Mouse (Mus musculus) E14TG2a.4 (cell line): ENCODE measurements at regions not wholly inside any gene's neighbourhood (a gene's known extent, or its start where the extent isn't known, plus 50 kb on each side); places are given as distances from the start of the nearest gene placed in this dataset.

Experiments
- H3K27me3 ChIP-seq: 2 replicates; pipeline ENCODE4 v1.6.1; 2014; ENCODE audit warnings: low read length, control low read depth; ENCODE audit not compliant: insufficient read depth
- H3K36me3 ChIP-seq: 2 replicates; pipeline ENCODE4 v1.6.1; 2014; ENCODE audit warnings: low read length, control low read depth; ENCODE audit not compliant: insufficient read depth
- H3K4me1 ChIP-seq: replicated peaks from 2 replicates; pipeline ENCODE4 v1.6.1; 2014; ENCODE audit warnings: low read depth, low read length, control low read depth
- H3K4me3 ChIP-seq: replicated peaks from 2 replicates; pipeline ENCODE4 v1.5.1; 2014; ENCODE audit warnings: mild to moderate bottlenecking, low read length
- H3K9me3 ChIP-seq: 2 replicates; pipeline ENCODE4 v1.6.1; 2014; ENCODE audit warnings: low read length, control low read depth
- CTCF ChIP-seq: conservative IDR thresholded peaks from 2 replicates; pipeline ENCODE4 v1.5.1; 2014; ENCODE audit warnings: low read length
- NANOG ChIP-seq: IDR thresholded peaks from 2 replicates; pipeline ENCODE4 v1.6.1; 2014; ENCODE audit warnings: borderline replicate concordance, low read length, mixed read lengths
- POU5F1 ChIP-seq: IDR thresholded peaks from 2 replicates; pipeline ENCODE4 v1.6.1; 2014; ENCODE audit warnings: low read length, borderline replicate concordance

DNA sequence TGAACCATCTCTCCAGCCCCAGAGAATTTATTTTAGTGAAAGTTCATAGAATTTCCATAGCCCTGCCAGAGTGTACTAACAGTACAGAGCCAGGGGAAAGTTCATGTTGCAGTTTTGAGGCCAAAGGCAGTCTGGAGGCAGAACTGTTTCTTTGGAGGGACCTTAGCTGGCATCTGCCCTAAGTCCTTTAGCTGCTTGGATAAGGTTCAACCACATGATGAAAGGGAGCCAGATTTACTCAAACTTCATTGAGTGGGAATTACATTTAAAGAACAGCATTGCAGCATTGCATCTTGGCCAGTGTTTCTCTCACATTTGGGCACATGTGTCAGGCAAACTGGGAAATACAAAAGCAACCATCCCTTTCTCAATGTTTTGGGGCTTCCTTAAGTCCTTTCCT lies 584.3 kb upstream of the Lcorl start:
- Histone ChIP-seq H3K9me3 (no peaks in the 10 kb centered on the region), H3K4me1 (no peaks in the 10 kb centered on the region), H3K36me3 (no peaks in the 10 kb centered on the region), H3K27me3 (peaks cover 3% of the 10 kb centered on the region; the same call in 1 of the 2 replicates), H3K4me3 (no peak overlapping the region)
- TF ChIP-seq CTCF (no peak), NANOG (no peak), POU5F1 (no peak)

DNA sequence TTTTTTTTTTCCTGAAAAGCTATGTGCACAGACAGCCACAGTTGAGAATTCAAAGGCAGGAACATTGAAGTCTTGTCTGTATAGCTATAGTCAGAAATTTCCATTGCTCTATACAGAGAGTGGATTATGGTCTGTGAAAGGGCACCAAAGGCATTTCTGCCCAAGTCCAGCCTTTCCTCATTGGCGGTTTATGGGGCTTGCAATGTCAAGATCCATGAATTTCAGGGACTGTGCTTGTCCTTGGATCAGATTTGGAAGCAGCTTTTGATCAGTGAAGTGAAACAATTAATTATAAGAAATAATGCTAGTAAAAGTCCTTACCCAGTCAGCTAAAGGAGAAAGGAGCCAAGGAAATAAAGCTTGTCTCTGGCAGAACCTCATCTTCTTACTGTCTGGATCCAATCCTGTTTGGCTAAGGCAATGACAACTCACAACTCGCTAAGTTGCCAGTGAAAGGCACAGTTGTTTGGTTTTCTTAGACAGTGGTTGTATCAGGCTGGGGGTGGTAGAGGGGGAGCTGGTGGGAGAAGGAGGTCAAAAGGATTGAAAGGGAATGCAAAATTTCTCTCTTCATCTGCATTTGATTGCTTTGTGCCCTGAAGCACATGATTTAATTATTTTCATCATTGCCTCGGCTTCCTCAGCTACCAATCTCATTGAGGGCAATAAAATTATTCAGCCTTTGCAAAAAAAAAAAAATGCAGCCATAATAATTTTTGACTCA lies 574.4 kb upstream of the Lcorl start:
- no peaks in the 10 kb centered on the region for H3K36me3 ChIP-seq
- no peak for TF ChIP-seq POU5F1
- TF ChIP-seq NANOG = no peak
- TF ChIP-seq CTCF = no peak
- no peaks in the 10 kb centered on the region for H3K4me1 ChIP-seq

DNA sequence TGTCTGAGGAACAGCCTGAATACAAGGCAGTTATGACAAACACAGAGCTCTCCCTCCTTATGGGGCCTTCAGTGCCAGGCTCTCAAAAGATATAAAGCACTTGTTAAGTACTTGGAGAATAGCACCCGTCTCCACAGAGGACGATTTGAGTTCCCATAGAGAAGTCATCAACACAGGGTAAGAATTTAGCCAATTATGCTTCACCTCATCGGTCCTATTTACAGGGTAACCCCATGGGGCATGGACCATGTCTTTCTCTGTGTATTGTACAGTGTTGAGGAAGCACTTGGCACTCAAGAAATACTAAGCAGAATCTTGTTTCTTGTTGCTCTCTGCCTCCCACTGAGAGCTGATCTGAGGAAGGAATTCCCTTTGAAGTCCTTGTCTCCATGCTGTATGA lies 565.3 kb upstream of the Lcorl start:
- Histone ChIP-seq H3K4me1 (no peaks in the 10 kb centered on the region), H3K4me3 (no peak overlapping the region), H3K9me3 (no peaks in the 10 kb centered on the region), H3K27me3 (no peaks in the 10 kb centered on the region), H3K36me3 (no peaks in the 10 kb centered on the region)
- TF ChIP-seq CTCF (no peak), NANOG (no peak), POU5F1 (no peak)

More for the DNA sequence above, 574.4 kb upstream of the Lcorl start:
- H3K9me3 ChIP-seq = no peaks in the 10 kb centered on the region
- no peaks in the 10 kb centered on the region for H3K27me3 ChIP-seq
- no peak overlapping the region for H3K4me3 ChIP-seq

DNA sequence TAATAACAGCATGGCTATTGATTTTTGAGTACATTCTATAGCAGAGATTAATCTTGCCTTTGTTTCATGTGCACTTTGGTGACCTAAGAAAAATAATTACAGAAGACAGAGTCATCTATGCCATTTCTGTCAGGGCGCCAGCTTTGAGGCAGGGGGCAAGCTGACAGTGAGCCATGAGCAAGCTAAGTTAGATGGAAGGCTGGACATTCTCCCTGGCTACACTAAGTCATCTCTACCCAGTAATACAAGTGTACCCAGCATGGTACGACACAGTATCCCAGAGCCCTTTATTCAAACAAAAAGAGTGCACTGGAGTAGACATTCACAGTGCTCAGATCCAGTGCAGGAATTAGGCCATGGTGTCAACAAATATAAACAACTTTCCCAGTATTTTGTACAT lies 549.6 kb upstream of the Lcorl start:
- Histone ChIP-seq H3K9me3 (0 out of 2 replicates have a peak, but pooled peaks cover under 1% of the 10 kb centered on the region), H3K4me1 (no peaks in the 10 kb centered on the region), H3K4me3 (no peak overlapping the region), H3K27me3 (no peaks in the 10 kb centered on the region), H3K36me3 (no peaks in the 10 kb centered on the region)
- TF ChIP-seq CTCF = no peak

DNA sequence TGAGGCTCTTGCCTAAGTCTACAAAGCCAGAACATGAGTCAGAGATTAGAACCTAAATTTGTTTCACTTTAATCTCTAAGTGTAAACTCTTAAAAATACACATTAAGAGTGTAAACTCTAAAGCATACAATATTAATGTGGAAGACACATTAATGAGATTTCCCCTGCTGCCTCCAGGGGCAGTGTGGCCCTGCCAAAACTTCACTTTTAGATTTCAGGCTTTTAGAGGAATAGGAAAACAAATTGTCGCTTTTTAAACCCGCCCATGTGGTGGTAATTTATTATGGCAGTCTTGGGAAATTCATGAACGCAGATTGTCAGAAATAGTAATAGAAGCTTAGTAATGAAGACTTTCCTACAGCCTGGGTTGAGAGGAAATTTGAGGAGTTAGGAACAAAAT lies 549.0 kb upstream of the Lcorl start:
- TF ChIP-seq CTCF (0 out of 2 replicates have a peak, but pooled peaks have one; percentile 4), POU5F1 (no peak)
- Histone ChIP-seq H3K4me1 (no peaks in the 10 kb centered on the region), H3K9me3 (peaks cover 6% of the 10 kb centered on the region; the same call in 1 of the 2 replicates), H3K27me3 (no peaks in the 10 kb centered on the region), H3K36me3 (no peaks in the 10 kb centered on the region), H3K4me3 (no peak overlapping the region)

GRCm38 (mm10) chr5:46386591-46386990 lies 529.2 kb upstream of the Lcorl start:
- Histone ChIP-seq H3K36me3 (no peaks in the 10 kb centered on the region), H3K4me3 (no peak overlapping the region), H3K9me3 (no peaks in the 10 kb centered on the region), H3K27me3 (no peaks in the 10 kb centered on the region), H3K4me1 (no peaks in the 10 kb centered on the region)
- no peak for TF ChIP-seq POU5F1
- TF ChIP-seq CTCF = no peak
- TF ChIP-seq NANOG = no peak

- Histone ChIP-seq H3K4me3 (no peak overlapping the region), H3K36me3 (no peaks in the 10 kb centered on the region), H3K27me3 (no peaks in the 10 kb centered on the region), H3K4me1 (no peaks in the 10 kb centered on the region), H3K9me3 (no peaks in the 10 kb centered on the region)
- TF ChIP-seq CTCF = no peak
These were observed 509.9 kb upstream of the Lcorl start for GRCm38 (mm10) chr5:46367328-46367727.

GRCm38 (mm10) chr5:46363661-46364060 lies 506.2 kb upstream of the Lcorl start:
- H3K36me3 ChIP-seq = no peaks in the 10 kb centered on the region
- H3K27me3 ChIP-seq = no peaks in the 10 kb centered on the region
- no peaks in the 10 kb centered on the region for H3K4me1 ChIP-seq
- TF ChIP-seq NANOG (no peak), CTCF (no peak), POU5F1 (no peak)
- no peaks in the 10 kb centered on the region for H3K9me3 ChIP-seq
- H3K4me3 ChIP-seq = no peak overlapping the region

GRCm38 (mm10) chr5:46361637-46362036 lies 504.2 kb upstream of the Lcorl start:
- no peaks in the 10 kb centered on the region for H3K27me3 ChIP-seq
- no peaks in the 10 kb centered on the region for H3K36me3 ChIP-seq
- no peaks in the 10 kb centered on the region for H3K4me1 ChIP-seq
- no peak for TF ChIP-seq CTCF
- no peak for TF ChIP-seq POU5F1
- no peak for TF ChIP-seq NANOG
- H3K9me3 ChIP-seq = no peaks in the 10 kb centered on the region
- no peak overlapping the region for H3K4me3 ChIP-seq
